Mouse (Mus musculus) neutrophil, adult 5-6 weeks (primary cell): ENCODE measurements around the gene Ccdc9. TPM values are rescaled to one million over a fixed set of nuclear protein-coding genes. Genes with fewer than 3 reads are reported as not detected.
"Not testable (repeated sequence)": the region's sequence is repeated elsewhere in the genome, so short reads cannot be mapped to it uniquely, and the experiment has no call there.

Source experiments
- ATAC-seq: fragments of 151-379, 151-347 bp; 2 replicates; pipeline ENCODE4 v1.8.0; 2017; ENCODE audit warnings: mild to moderate bottlenecking, moderate TSS enrichment; ENCODE audit not compliant: insufficient number of reproducible peaks, poor library complexity, low FRiP score, severe bottlenecking; ENCODE audit errors: extremely low read depth
- total RNA-seq: library from RNA; stranded (forward); fragments of 200-1000 nt; gene quantifications from 2 replicates; pipeline ENCODE4 v1.2.3, GENCODE M21; 2017

Ccdc9 gene
- total RNA-seq, 1 experiment from 2014 or later, result 164 TPM

GRCm38 (mm10) chr7:16309318-16310019 lies 22.9 kb upstream of the Ccdc9 start:
- peak; percentile 10 for ATAC-seq

GRCm38 (mm10) chr7:16308555-16309317 lies 22.1 kb upstream of the Ccdc9 start:
- no peak for ATAC-seq

- ATAC-seq, result not testable (repeated sequence)
These were observed 21.5 kb upstream of the Ccdc9 start, which contains the start of gene Bbc3 for GRCm38 (mm10) chr7:16308093-16308492. Gene Bbc3, plus strand, starts transcription at chr7:16308393.

- ATAC-seq, result not testable (repeated sequence)
These were observed 20.5 kb upstream of the Ccdc9 start for GRCm38 (mm10) chr7:16307141-16307540.

- peak; percentile 30; the same call in 1 of the 2 replicates for ATAC-seq
These were observed 12.9 kb upstream of the Ccdc9 start for GRCm38 (mm10) chr7:16299419-16300035.

- ATAC-seq, result no peak
These were observed 12.3 kb upstream of the Ccdc9 start for GRCm38 (mm10) chr7:16298927-16299326.

GRCm38 (mm10) chr7:16297616-16298015 lies 11.0 kb upstream of the Ccdc9 start:
- ATAC-seq, result no peak

- peak; percentile 64 for ATAC-seq
These were observed 10.3 kb upstream of the Ccdc9 start for GRCm38 (mm10) chr7:16296766-16297390.

GRCm38 (mm10) chr7:16296146-16296545 lies 9.6 kb upstream of the Ccdc9 start:
- no peak for ATAC-seq

GRCm38 (mm10) chr7:16295321-16295900 lies 8.8 kb upstream of the Ccdc9 start:
- peak; percentile 58 for ATAC-seq

GRCm38 (mm10) chr7:16294837-16295236 lies 8.2 kb upstream of the Ccdc9 start:
- ATAC-seq, result peak; percentile 79

- no peak for ATAC-seq
These were observed 7.8 kb upstream of the Ccdc9 start for GRCm38 (mm10) chr7:16294346-16294745.

GRCm38 (mm10) chr7:16287791-16288190 lies 1.2 kb upstream of the Ccdc9 start:
- ATAC-seq, result no peak

- no peak for ATAC-seq
These were observed 421 bp upstream of the Ccdc9 start for GRCm38 (mm10) chr7:16287016-16287415.

- peak; percentile 4; the same call in 1 of the 2 replicates for ATAC-seq
These were observed 1.1 kb downstream of the Ccdc9 start for GRCm38 (mm10) chr7:16285450-16286025.

GRCm38 (mm10) chr7:16284904-16285303 lies 1.7 kb downstream of the Ccdc9 start:
- ATAC-seq, result no peak

- ATAC-seq, result no peak
These were observed 2.6 kb downstream of the Ccdc9 start for GRCm38 (mm10) chr7:16284001-16284400.

GRCm38 (mm10) chr7:16282334-16282733 lies 4.3 kb downstream of the Ccdc9 start:
- ATAC-seq, result no peak

- no peak for ATAC-seq
These were observed 5.9 kb downstream of the Ccdc9 start for GRCm38 (mm10) chr7:16280721-16281120.
